In the genomic region with DNA sequence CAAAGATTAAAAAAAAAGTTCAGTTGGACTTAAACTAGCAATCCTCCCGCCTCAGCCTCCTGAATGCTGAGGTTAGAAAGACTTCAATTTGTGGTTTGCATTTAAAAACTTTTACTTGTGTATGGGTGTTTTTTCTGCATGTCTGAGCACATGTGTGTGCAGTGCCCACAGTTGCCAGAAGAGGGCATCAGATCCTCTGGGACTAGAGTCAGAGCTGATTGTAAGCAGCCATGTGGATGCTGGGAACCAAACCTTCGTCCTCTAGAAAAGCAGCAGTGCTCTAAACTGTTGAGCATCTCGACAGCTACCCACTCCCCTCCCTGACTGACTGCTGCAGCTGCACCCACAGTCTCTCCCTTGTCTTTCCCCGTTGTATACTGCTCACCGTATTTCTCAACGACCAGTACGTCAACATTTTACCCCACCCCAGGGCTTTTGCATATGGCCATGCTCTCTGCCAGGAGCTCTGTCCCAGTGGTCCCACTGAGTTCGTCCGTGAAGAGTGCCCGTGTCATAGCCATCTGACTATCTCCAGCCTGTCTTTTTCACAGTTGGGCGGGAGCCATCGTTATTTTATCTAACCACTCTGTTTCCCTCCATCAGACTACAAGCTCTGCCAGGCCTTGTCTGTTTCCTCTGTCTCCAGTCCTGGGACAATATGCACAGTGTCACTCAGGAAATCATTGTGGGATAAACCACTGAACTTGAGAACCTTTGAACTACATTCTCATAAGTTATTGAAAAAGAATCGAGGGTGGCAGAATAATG, we compare ENCODE assay signal across 12 mouse cellular contexts. TPM values are rescaled to one million over a fixed set of nuclear protein-coding genes. Genes with fewer than 3 reads are reported as not detected.
A peak's percentile ranks its signal among the peaks of the same experiment; 100 is the strongest.
DNase-seq lines count a peak whose midpoint lies in the region; ATAC-seq and TF ChIP-seq lines count a peak whose summit lies in the region.
"Had no signal": no experiment of that assay in that cellular context is flagged by ENCODE, and none has a peak within 500 bp of the region (broad histone marks: within the 10 kb centered on the region; RNA-seq: fewer than 3 reads in every experiment).

No protein-coding gene starts in this region.

- TF ChIP-seq POLR2A in testis, adult 2 months (IDR thresholded peaks at IDR 0.05; ENCODE audit: control insufficient read depth, low read depth, low read length), result no peak

- H3K27ac ChIP-seq in heart, postnatal 0 days (ENCODE audit: low read depth), result no peak overlapping the region
- no peak overlapping the region for H3K27ac ChIP-seq in testis, adult 2 months (ENCODE audit: control insufficient read depth, insufficient read depth, low read depth, low read length)
- H3K27ac ChIP-seq in hindbrain, embryonic 10.5 days, result no peak overlapping the region
- H3K27ac ChIP-seq: neural tube, embryonic 12.5 days had no signal

- no peaks in the 10 kb centered on the region for H3K9me3 ChIP-seq in heart, postnatal 0 days (replicated peaks; ENCODE audit: control insufficient read depth, low read length)
- peaks cover 7% of the 10 kb centered on the region; the same call in 1 of the 2 replicates for H3K9me3 ChIP-seq in hindbrain, embryonic 10.5 days
- H3K9me3 ChIP-seq: heart, embryonic 15.5 days; lung, embryonic 15.5 days; neural tube, embryonic 12.5 days had no signal

- WGBS in heart, postnatal 0 days, result 81% methylated on average over 13 of the region's 13 CpGs
- 94% methylated on average over 13 of the region's 13 CpGs for WGBS in hindbrain, embryonic 10.5 days

- no peak for TF ChIP-seq EP300 in heart, postnatal 0 days (IDR thresholded peaks at IDR 0.05; ENCODE audit: low read depth)

- no peak overlapping the region for H3K4me3 ChIP-seq in heart, postnatal 0 days (ENCODE audit: low read depth, low read length)
- no peak overlapping the region for H3K4me3 ChIP-seq in testis, adult 2 months (ENCODE audit: control insufficient read depth, low read depth, low read length)
- H3K4me3 ChIP-seq in hindbrain, embryonic 10.5 days, result no peak overlapping the region
- H3K4me3 ChIP-seq: heart, embryonic 15.5 days; lung, embryonic 15.5 days; neural tube, embryonic 12.5 days had no signal

- no peaks in the 10 kb centered on the region for H3K27me3 ChIP-seq in heart, postnatal 0 days (ENCODE audit: control insufficient read depth, insufficient read depth, low read length)
- no peaks in the 10 kb centered on the region for H3K27me3 ChIP-seq in testis, adult 2 months (ENCODE audit: control insufficient read depth, insufficient read depth, low read length)
- H3K27me3 ChIP-seq in hindbrain, embryonic 10.5 days (ENCODE audit: insufficient read depth, poor library complexity, severe bottlenecking), result peaks cover 19% of the 10 kb centered on the region; the same call in 1 of the 2 replicates
- H3K27me3 ChIP-seq: heart, embryonic 15.5 days; lung, embryonic 15.5 days; neural tube, embryonic 12.5 days had no signal

- no peaks in the 10 kb centered on the region for H3K4me1 ChIP-seq in heart, postnatal 0 days (ENCODE audit: control insufficient read depth, insufficient read depth)
- H3K4me1 ChIP-seq in testis, adult 2 months (ENCODE audit: control insufficient read depth, insufficient read depth, low read length), result peaks cover 10% of the 10 kb centered on the region
- H3K4me1 ChIP-seq in hindbrain, embryonic 10.5 days (replicated peaks), result peaks cover 16% of the 10 kb centered on the region

- H3K4me2 ChIP-seq in heart, postnatal 0 days (ENCODE audit: low read depth, low read length), result no peak overlapping the region
- H3K4me2 ChIP-seq: heart, embryonic 15.5 days; lung, embryonic 15.5 days; neural tube, embryonic 12.5 days had no signal

- no peak overlapping the region for H3K9ac ChIP-seq in heart, postnatal 0 days (replicated peaks; ENCODE audit: low read depth, low read length)
- H3K9ac ChIP-seq: heart, embryonic 15.5 days; lung, embryonic 15.5 days; neural tube, embryonic 12.5 days had no signal

- ATAC-seq in heart, postnatal 0 days (ENCODE audit: insufficient read depth, low read depth), result no peak
- peak; percentile 16 to 50; a peak in 3 of 4 replicates for ATAC-seq in hematopoietic stem cell, adult 5-6 weeks (replicated peaks in 1 of 2; ENCODE audit: insufficient read depth in 1 of 2, low FRiP score in 2 of 2, low TSS enrichment in 1 of 2, low read depth in 1 of 2, poor library complexity in 2 of 2, severe bottlenecking in 2 of 2)

- H3K36me3 ChIP-seq in heart, postnatal 0 days (replicated peaks; ENCODE audit: control insufficient read depth, insufficient read depth, low read length), result peaks cover 73% of the 10 kb centered on the region
- H3K36me3 ChIP-seq in testis, adult 2 months (ENCODE audit: control insufficient read depth, insufficient read depth, low read length), result no peaks in the 10 kb centered on the region
- peaks cover 14% of the 10 kb centered on the region for H3K36me3 ChIP-seq in hindbrain, embryonic 10.5 days
- H3K36me3 ChIP-seq: neural tube, embryonic 12.5 days had no signal

- no peak for DNase-seq in heart, postnatal 0 days (ENCODE audit: low spot score)
- no peak for DNase-seq in heart, adult 8-10 months (ENCODE audit: low spot score)
- no peak for DNase-seq in testis, postnatal 14 days (ENCODE audit: low spot score)
- DNase-seq in Muller cell, postnatal 12 days (ENCODE audit: inconsistent ontology term), result no peak
- DNase-seq in right cerebral cortex, postnatal 14 days, result no peak
- no peak for DNase-seq in hindbrain, embryonic 10.5 days (ENCODE audit: low spot score)
- DNase-seq: cerebellum, adult 8-10 months had no signal

- peak; percentile 38 for TF ChIP-seq CTCF in heart, postnatal 0 days (IDR thresholded peaks at IDR 0.05; ENCODE audit: low read depth)
- peak; percentile 41; the same call in 1 of the 2 replicates for TF ChIP-seq CTCF in testis, adult 2 months (IDR thresholded peaks at IDR 0.05; ENCODE audit: control insufficient read depth, insufficient read depth, insufficient replicate concordance, low read depth, low read length)

RNA-seq across cellular contexts. Expression of a gene that starts 7.6 kb away (rescaled TPM):
- 81.6 and 102 TPM in 2 replicates for total RNA-seq in heart, postnatal 0 days (2014; rRNA removed; ENCODE audit: low replicate concordance)
- 120 and 128 TPM in 2 replicates for polyA plus RNA-seq in heart, postnatal 0 days (2015; fragmentation: Nextera tagmentation; extraction: Ambion mirVana)
- total RNA-seq in heart, adult 8-10 months (2022), result 100 to 1,000 TPM; 121 to 147 (median 136) TPM
- 57.2 and 81.1 TPM in 2 replicates for polyA plus RNA-seq in testis, adult 2 months (2012; rRNA removed)
- total RNA-seq in hematopoietic stem cell, adult 5-6 weeks (2017), result 279 and 439 TPM in 2 replicates
- polyA plus RNA-seq in hindbrain, embryonic 10.5 days (2016; fragmentation: Nextera tagmentation; extraction: Ambion mirVana), result 170 and 182 TPM in 2 replicates

RNA-seq across cellular contexts. Expression of a gene that starts 13.9 kb away (rescaled TPM):
- total RNA-seq in heart, postnatal 0 days (2014; rRNA removed; ENCODE audit: low replicate concordance), result 66.7 and 80.0 TPM in 2 replicates
- polyA plus RNA-seq in heart, postnatal 0 days (2015; fragmentation: Nextera tagmentation; extraction: Ambion mirVana), result 47.5 and 48.7 TPM in 2 replicates
- 10 to 100 TPM; 54.4 to 95.0 (median 82.9) TPM for total RNA-seq in heart, adult 8-10 months (2022)
- 3.0 and 3.5 TPM in 2 replicates for polyA plus RNA-seq in testis, adult 2 months (2012; rRNA removed)
- 0.15 and 0.56 TPM in 2 replicates for total RNA-seq in hematopoietic stem cell, adult 5-6 weeks (2017)
- 12.1 and 12.5 TPM in 2 replicates for polyA plus RNA-seq in hindbrain, embryonic 10.5 days (2016; fragmentation: Nextera tagmentation; extraction: Ambion mirVana)

RNA-seq across cellular contexts. Expression of a gene that starts 31.3 kb away (rescaled TPM):
- 292 and 404 TPM in 2 replicates for total RNA-seq in heart, postnatal 0 days (2014; rRNA removed; ENCODE audit: low replicate concordance)
- polyA plus RNA-seq in heart, postnatal 0 days (2015; fragmentation: Nextera tagmentation; extraction: Ambion mirVana), result 632 and 642 TPM in 2 replicates
- 100 to 1,000 TPM; 183 to 219 (median 204) TPM for total RNA-seq in heart, adult 8-10 months (2022)
- polyA plus RNA-seq in testis, adult 2 months (2012; rRNA removed), result 409 and 443 TPM in 2 replicates
- 49.4 and 91.1 TPM in 2 replicates for total RNA-seq in hematopoietic stem cell, adult 5-6 weeks (2017)
- 902 and 1,086 TPM in 2 replicates for polyA plus RNA-seq in hindbrain, embryonic 10.5 days (2016; fragmentation: Nextera tagmentation; extraction: Ambion mirVana)

Comparison
In these comparisons a context has a peak if more than half of its experiments do, and no peak if none do; other contexts are left out.
1. RNA of a gene that starts 13.9 kb away (total RNA-seq): 54.4 to 95.0 TPM in heart, adult 8-10 months and 66.7 to 80.0 TPM in heart, postnatal 0 days; 0.15 to 0.56 TPM in hematopoietic stem cell, adult 5-6 weeks; every median in the first group is over 10 times any median in the second.